Mouse (Mus musculus) embryonic facial prominence, embryonic 11.5 days (tissue): Measurements from ENCODE around the gene Homez. TPM values are rescaled to one million over a fixed set of nuclear protein-coding genes. Genes with fewer than 3 reads are reported as not detected.
A peak's percentile ranks its signal among the peaks of the same experiment; 100 is the strongest.

Experiments
- ATAC-seq: fragments of 200-750 bp; cut with Nextera tagmentation; replicated peaks from 2 replicates; pipeline ENCODE4 v1.8.0; 2017; ENCODE audit warnings: low read depth; ENCODE audit not compliant: insufficient number of reproducible peaks, low FRiP score, low TSS enrichment
- DNase-seq: peaks from one replicate; pipeline ENCODE4 v3.0.0-alpha.2; 2015; ENCODE audit warnings: low spot score
- H3K27ac ChIP-seq: fragments of 300-500 bp; sonication (generic); replicated peaks from 2 replicates; pipeline ENCODE4 v1.5.1; 2014; ENCODE audit warnings: mild to moderate bottlenecking, low read depth, low read length, control low read depth
- H3K27me3 ChIP-seq: fragments of 300-500 bp; sonication (generic); 2 replicates; pipeline ENCODE4 v1.6.1; 2014; ENCODE audit warnings: mild to moderate bottlenecking, low read length, moderate library complexity, mixed read lengths; ENCODE audit not compliant: control insufficient read depth, insufficient read depth
- H3K36me3 ChIP-seq: fragments of 300-500 bp; sonication (generic); replicated peaks from 2 replicates; pipeline ENCODE4 v1.6.1; 2014; ENCODE audit warnings: low read depth, mild to moderate bottlenecking, low read length, moderate library complexity, mixed read lengths; ENCODE audit not compliant: control insufficient read depth, insufficient read depth
- H3K4me1 ChIP-seq: fragments of 300-500 bp; sonication (generic); 2 replicates; pipeline ENCODE4 v1.6.1; 2014; ENCODE audit warnings: low read length, mixed read lengths; ENCODE audit not compliant: control insufficient read depth, insufficient read depth
- H3K4me2 ChIP-seq: fragments of 300-500 bp; sonication (generic); 2 replicates; pipeline ENCODE4 v1.6.1; 2014; ENCODE audit warnings: low read depth, mild to moderate bottlenecking, control low read depth, low read length, moderate library complexity
- H3K4me3 ChIP-seq: fragments of 300-500 bp; sonication (generic); 2 replicates; pipeline ENCODE4 v1.5.1; 2014; ENCODE audit warnings: low read depth, low read length, control low read depth
- H3K9ac ChIP-seq: fragments of 300-500 bp; sonication (generic); replicated peaks from 2 replicates; pipeline ENCODE4 v1.6.1; 2014; ENCODE audit warnings: mild to moderate bottlenecking, control low read depth, low read length
- H3K9me3 ChIP-seq: fragments of 300-500 bp; sonication (generic); replicated peaks from 2 replicates; pipeline ENCODE4 v1.6.1; 2016; ENCODE audit warnings: mild to moderate bottlenecking, low read length, inconsistent platforms, mixed read lengths; ENCODE audit not compliant: control insufficient read depth
- WGBS: fragments of 180-500 bp; shearing (Covaris S2); extraction: QIAGEN DNeasy Blood & Tissue Kit; methylation state at CpG from one replicate; pipeline ENCODE4 v1.1.7; 2014; 5-methylcytosine and 5-hydroxymethylcytosine counted together
- polyA plus RNA-seq: library from polyadenylated mRNA; unstranded; fragments of >200 nt; fragmentation: Nextera tagmentation; extraction: Ambion mirVana; gene quantifications from 2 replicates; pipeline ENCODE4 v1.2.1, GENCODE M21; 2014

The Homez gene
- 13.7 and 14.5 TPM in 2 replicates for polyA plus RNA-seq

DNA sequence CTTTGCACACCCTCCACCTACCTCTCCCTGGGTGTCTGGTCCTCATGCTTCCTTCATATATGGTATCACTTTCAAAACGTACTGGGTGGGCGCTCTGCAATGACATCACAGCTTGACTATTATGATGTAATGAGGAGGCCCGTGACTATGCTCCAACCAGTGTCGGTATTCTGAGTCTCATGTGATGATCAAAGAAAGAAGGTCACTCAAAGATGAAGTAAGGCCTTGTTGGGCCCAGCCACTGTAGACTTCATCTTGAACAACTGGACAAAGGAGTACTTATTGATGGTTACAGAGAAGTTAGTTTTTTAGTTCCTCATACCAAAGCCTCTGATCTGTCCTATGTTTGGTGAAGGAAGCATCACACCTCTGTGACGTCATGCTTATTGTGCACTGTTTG is at the start of gene Homez:
Gene Homez (minus strand): TSS at position 101 of the 400 bp plus-strand sequence.
- H3K4me2 ChIP-seq, result no peak within 1 kb of the TSS
- no peak for ATAC-seq
- no peak within 1 kb of the TSS for H3K27ac ChIP-seq
- 84% methylated on average over 5 of the region's 5 CpGs for WGBS
- no peaks in the 10 kb centered on the region for H3K9me3 ChIP-seq
- DNase-seq, result no peak
- no peak within 1 kb of the TSS for H3K4me3 ChIP-seq
- H3K27me3 ChIP-seq, result no peaks in the 10 kb centered on the region
- H3K9ac ChIP-seq, result no peak within 1 kb of the TSS
- H3K36me3 ChIP-seq, result no peaks in the 10 kb centered on the region
- no peaks in the 10 kb centered on the region for H3K4me1 ChIP-seq

DNA sequence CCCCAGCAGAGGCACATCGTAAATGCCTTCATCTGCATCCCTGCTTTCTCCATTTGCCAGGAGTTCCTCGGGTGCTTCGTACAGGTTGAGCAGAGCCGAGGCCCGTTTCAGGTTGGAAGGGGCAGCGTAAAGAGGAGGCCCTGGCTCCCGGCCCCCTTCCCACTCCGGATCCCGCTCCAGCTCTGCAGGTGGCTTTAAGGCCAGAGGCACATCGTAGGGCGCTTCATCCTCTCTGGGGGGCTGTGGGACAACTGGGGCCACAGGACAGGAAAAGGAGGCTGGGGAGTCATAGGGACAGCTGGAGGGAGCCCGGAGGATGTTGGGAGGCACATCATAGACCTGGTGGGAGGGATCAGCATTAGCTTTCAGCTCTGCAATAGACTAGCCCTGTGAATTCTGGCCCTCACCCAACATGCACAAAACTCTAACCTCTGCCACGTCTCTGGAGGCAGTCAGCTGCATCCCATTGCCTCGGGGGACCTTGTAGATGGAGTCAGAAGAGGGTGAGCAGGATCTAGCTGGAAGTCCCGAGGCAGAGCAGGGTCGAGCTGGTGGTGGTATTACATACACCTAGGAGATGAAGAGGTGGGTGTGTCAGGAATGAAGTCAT is 49.4 kb upstream of the Homez start:
- H3K4me1 ChIP-seq, result peaks cover 3% of the 10 kb centered on the region
- no peak overlapping the region for H3K4me2 ChIP-seq
- no peak overlapping the region for H3K9ac ChIP-seq
- DNase-seq, result no peak
- no peaks in the 10 kb centered on the region for H3K27me3 ChIP-seq
- H3K9me3 ChIP-seq, result peaks cover 10% of the 10 kb centered on the region
- no peak overlapping the region for H3K4me3 ChIP-seq
- no peak overlapping the region for H3K27ac ChIP-seq
- WGBS, result 92% methylated on average over 16 of the region's 16 CpGs
- ATAC-seq, result no peak
- peaks cover 17% of the 10 kb centered on the region for H3K36me3 ChIP-seq

DNA sequence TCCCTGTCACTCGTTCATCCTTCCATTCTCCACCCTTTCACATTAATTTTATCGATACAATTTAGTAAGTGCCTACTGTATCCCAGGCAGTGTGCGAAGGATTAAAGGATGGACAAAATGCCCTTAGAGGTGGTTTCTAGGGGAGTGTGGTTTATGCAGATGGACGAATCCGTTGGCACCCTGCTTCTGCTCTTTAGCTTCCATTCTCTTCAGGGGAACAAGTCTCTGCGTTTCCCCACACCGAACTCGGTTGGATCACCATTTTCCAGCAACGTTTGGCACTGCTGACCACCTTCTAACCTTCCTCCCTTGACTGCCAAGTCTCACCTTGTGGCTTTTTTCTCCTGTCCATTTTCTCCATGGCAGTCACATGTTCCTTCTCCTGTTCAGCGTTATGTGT is 42.6 kb upstream of the Homez start:
- no peak overlapping the region for H3K27ac ChIP-seq
- DNase-seq (no peak), ATAC-seq (peak; percentile 14; the same call in 1 of the 2 replicates)
- H3K4me1 ChIP-seq, result no peaks in the 10 kb centered on the region; the same call in 1 of the 2 replicates
- H3K4me2 ChIP-seq, result peak overlapping the region; percentile 98
- H3K9me3 ChIP-seq, result no peaks in the 10 kb centered on the region
- H3K9ac ChIP-seq, result peak overlapping the region; percentile 87
- 19% methylated on average over 10 of the region's 10 CpGs for WGBS
- peak overlapping the region; percentile 89 for H3K4me3 ChIP-seq
- peaks cover 6% of the 10 kb centered on the region for H3K36me3 ChIP-seq
- no peaks in the 10 kb centered on the region for H3K27me3 ChIP-seq

DNA sequence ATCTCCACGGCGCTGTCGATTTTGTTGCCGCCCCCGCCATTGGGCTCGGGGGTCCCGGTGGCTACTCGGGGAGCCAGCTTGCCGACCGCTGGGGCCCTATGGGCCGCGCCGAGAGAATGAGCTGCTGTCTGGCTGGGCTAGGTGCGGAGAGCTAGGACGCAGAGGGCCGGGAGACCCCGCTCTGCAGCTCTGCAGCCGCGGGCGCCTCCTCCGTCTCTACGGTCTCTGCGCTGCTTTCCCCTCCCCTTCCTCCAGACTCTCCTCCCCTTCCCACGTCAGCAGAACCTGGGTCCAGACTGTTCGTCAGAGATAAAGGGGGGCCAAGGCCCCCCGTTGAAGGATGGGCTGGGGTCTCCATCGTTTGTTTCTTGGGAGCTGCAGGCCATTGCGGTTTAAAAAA is 42.1 kb upstream of the Homez start, which contains the start of gene Slc22a17:
Gene Slc22a17 (minus strand): TSS at position 247 of the 400 bp plus-strand sequence.
- ATAC-seq, result peak; percentile 93
- Histone ChIP-seq H3K4me1 (no peaks in the 10 kb centered on the region; the same call in 1 of the 2 replicates), H3K9ac (peak within 1 kb of the TSS; percentile 87), H3K4me2 (peak within 1 kb of the TSS; percentile 98), H3K36me3 (peaks cover 6% of the 10 kb centered on the region), H3K27me3 (no peaks in the 10 kb centered on the region), H3K27ac (peak within 1 kb of the TSS; percentile 78), H3K9me3 (no peaks in the 10 kb centered on the region), H3K4me3 (peak within 1 kb of the TSS; percentile 89)
- 0% methylated on average over 28 of the region's 28 CpGs for WGBS
- peak; percentile 93 for DNase-seq

DNA sequence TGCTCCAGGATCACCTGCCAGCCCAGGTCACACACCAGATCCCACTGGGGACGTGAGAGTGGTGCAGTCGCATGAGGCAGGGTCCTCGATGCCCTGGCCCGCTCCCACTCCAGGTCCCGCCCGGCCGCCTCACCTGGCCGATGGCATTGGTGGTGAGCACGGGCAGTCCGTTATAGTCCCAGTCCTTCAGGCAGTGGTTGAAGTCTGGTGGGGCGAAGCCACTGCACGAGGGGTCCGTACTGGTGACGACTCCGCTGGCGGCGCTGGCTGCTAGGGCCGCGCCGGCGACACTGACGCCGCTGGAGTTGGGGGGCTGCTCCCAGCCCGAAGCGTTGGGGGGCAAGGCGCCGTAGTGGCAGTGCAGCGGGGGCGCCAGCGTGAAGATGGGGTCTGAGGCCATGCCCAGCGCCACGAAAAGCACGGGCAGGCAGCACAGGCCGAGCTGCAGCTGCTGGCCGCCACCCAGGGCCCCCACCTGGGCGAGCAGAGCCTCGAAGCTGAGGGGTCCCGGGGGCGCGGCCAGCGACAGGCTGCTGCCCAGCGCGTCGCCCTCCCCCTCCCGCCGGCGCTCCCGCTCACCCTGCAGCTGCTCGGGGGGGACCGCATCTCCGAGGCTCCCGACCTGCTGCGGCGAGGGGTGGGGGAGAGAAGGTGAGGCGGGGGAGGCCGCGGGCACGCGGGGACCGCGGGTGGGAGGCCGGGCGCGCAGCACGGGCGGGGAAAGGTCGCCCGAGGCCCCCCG is 41.5 kb upstream of the Homez start:
- peaks cover 5% of the 10 kb centered on the region for H3K36me3 ChIP-seq

DNA sequence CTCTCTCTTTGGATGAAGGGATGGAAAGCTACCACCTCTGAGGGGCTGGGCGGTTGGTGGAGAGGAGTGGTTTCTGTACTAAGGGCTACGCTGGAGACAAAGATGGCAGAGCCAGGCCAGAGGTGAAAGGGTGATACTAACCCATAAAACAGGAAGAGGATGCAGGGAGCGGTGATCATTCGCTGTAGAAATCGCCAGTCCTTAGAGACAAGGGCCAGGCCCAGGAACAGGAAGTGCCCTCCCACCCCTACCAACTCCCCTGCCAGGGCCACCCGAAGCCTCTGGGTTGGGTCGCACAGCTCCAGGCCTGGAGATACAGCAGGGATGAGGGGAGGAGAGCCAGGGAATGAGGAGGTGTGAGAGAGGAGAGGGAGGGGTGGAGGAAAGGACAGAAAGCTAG is 37.9 kb upstream of the Homez start:
- Histone ChIP-seq H3K27me3 (no peaks in the 10 kb centered on the region), H3K4me2 (no peak overlapping the region), H3K27ac (no peak overlapping the region), H3K9me3 (no peaks in the 10 kb centered on the region), H3K4me3 (no peak overlapping the region), H3K36me3 (no peaks in the 10 kb centered on the region; the same call in 1 of the 2 replicates), H3K4me1 (no peaks in the 10 kb centered on the region; the same call in 1 of the 2 replicates), H3K9ac (no peak overlapping the region)
- 79% methylated on average over 7 of the region's 7 CpGs for WGBS
- ATAC-seq (no peak), DNase-seq (no peak)

More for the DNA sequence above, 41.5 kb upstream of the Homez start:
- Histone ChIP-seq H3K4me1 (no peaks in the 10 kb centered on the region; the same call in 1 of the 2 replicates), H3K9ac (peak overlapping the region; percentile 87), H3K27me3 (no peaks in the 10 kb centered on the region), H3K27ac (peak overlapping the region; percentile 78), H3K4me3 (peak overlapping the region; percentile 89), H3K4me2 (peak overlapping the region; percentile 98), H3K9me3 (no peaks in the 10 kb centered on the region)
- peak; percentile 40 for DNase-seq
- ATAC-seq, result peak; percentile 45; the same call in 1 of the 2 replicates
- 2% methylated on average over 41 of the region's 69 CpGs for whole genome bisulfite sequencing

DNA sequence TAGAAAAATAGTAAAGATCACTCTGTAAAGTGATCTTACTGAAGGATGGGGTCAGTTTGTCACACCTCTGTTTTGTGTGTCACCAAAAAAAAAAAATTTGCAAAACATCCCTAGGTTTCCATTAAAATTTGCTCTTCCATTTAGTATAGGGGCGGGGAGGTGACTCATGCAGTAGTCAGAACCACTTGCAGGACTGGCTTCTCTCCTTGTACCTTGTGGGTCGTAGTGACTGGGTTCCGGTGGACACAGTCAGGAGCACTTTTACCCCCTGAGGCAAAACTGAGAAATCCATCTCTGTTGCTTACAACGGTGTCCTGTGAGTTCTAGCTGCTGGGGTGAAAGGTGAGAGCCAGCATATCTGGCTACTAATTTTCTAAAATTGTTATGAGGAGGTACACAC is 32.9 kb upstream of the Homez start:
- Histone ChIP-seq H3K27ac (no peak overlapping the region), H3K4me2 (no peak overlapping the region), H3K9ac (no peak overlapping the region), H3K4me3 (no peak overlapping the region), H3K36me3 (no peaks in the 10 kb centered on the region; the same call in 1 of the 2 replicates), H3K9me3 (no peaks in the 10 kb centered on the region), H3K4me1 (no peaks in the 10 kb centered on the region), H3K27me3 (no peaks in the 10 kb centered on the region)
- 82% methylated on average over 4 of the region's 4 CpGs for WGBS
- ATAC-seq, result no peak
- no peak for DNase-seq

DNA sequence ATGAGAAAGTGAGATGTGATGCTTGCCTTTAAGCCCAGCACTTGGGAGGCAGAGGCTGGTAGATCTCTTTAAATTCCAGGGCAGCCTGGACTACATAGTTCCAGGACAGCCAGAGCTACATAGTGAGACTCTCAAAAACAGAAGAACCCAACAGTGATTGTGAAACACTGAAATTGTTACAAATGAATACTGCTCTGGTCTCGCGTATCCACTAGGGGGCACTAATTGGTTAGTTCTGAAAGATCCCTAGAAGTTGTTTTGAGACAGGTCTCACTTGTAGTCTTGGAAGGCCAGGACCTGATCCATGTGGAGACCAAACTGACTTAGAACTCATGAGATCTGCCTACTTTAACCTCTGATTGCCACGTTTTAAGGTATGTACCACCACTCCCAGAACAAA is 29.6 kb upstream of the Homez start:
- DNase-seq (peak; percentile 92), ATAC-seq (0 out of 2 replicates have a peak, but pooled peaks have one; percentile 42)
- no peaks in the 10 kb centered on the region for H3K9me3 ChIP-seq
- H3K4me2 ChIP-seq, result no peak overlapping the region
- no peak overlapping the region for H3K4me3 ChIP-seq
- H3K9ac ChIP-seq, result no peak overlapping the region
- no peaks in the 10 kb centered on the region for H3K4me1 ChIP-seq
- WGBS, result 0% methylated on average over 3 of the region's 3 CpGs
- no peaks in the 10 kb centered on the region for H3K27me3 ChIP-seq
- no peak overlapping the region for H3K27ac ChIP-seq
- peaks cover 6% of the 10 kb centered on the region for H3K36me3 ChIP-seq
